Mouse (Mus musculus): ENCODE results near the gene Rnaseh2c. TPM values are rescaled to one million over a fixed set of nuclear protein-coding genes. Genes with fewer than 3 reads are reported as not detected.

The Rnaseh2c gene
- total RNA-seq, 2 experiments from 2014 or later, result 43.7 to 49.7 TPM

GRCm38 (mm10) chr19:5572331-5573125 lies 29.1 kb upstream of the Rnaseh2c start:
- intact Hi-C loops (cut with DNase I), result no loop called here
- no peak for DNase-seq (ENCODE audit: low spot score)

- intact Hi-C loops (cut with DNase I), result no loop called here
- DNase-seq (ENCODE audit: low spot score), result no peak
Measured at GRCm38 (mm10) chr19:5575336-5575735, 26.3 kb upstream of the Rnaseh2c start.

GRCm38 (mm10) chr19:5579971-5580370 lies 21.7 kb upstream of the Rnaseh2c start:
- intact Hi-C loops (cut with DNase I), result no loop called here
- no peak for DNase-seq (ENCODE audit: low spot score)

GRCm38 (mm10) chr19:5580776-5581175 lies 20.9 kb upstream of the Rnaseh2c start:
- DNase-seq (ENCODE audit: low spot score), result no peak
- intact Hi-C loops (cut with DNase I), result no loop called here

- DNase-seq (ENCODE audit: low spot score), result no peak
- intact Hi-C loops (cut with DNase I), result no loop called here
Measured at GRCm38 (mm10) chr19:5581995-5582394, 19.7 kb upstream of the Rnaseh2c start.

GRCm38 (mm10) chr19:5589159-5589558 lies 12.5 kb upstream of the Rnaseh2c start:
- intact Hi-C loops (cut with DNase I), result no loop called here
- DNase-seq (ENCODE audit: low spot score), result no peak

GRCm38 (mm10) chr19:5591888-5592287 lies 9.8 kb upstream of the Rnaseh2c start:
- no peak for DNase-seq (ENCODE audit: low spot score)
- intact Hi-C loops (cut with DNase I), result no loop called here

- no peak for DNase-seq (ENCODE audit: low spot score)
Measured at GRCm38 (mm10) chr19:5599224-5599623, 2.4 kb upstream of the Rnaseh2c start.

GRCm38 (mm10) chr19:5603664-5604063 lies 2.0 kb downstream of the Rnaseh2c start:
- intact Hi-C loops (cut with DNase I), result loop anchor here (5.0 kb wide), 1 partner anchor 34 kb away; the partner anchor contains the start of gene Rela
- DNase-seq (ENCODE audit: low spot score), result no peak

More at GRCm38 (mm10) chr19:5599224-5599623, 2.4 kb upstream of the Rnaseh2c start:
- intact Hi-C loops (cut with DNase I), result no loop called here

- intact Hi-C loops (cut with DNase I), result no loop called here
Measured at GRCm38 (mm10) chr19:5605126-5605525, 3.5 kb downstream of the Rnaseh2c start.

GRCm38 (mm10) chr19:5606196-5606595 lies 4.5 kb downstream of the Rnaseh2c start:
- intact Hi-C loops (cut with DNase I), result no loop called here
- DNase-seq (ENCODE audit: low spot score), result no peak

More at GRCm38 (mm10) chr19:5605126-5605525, 3.5 kb downstream of the Rnaseh2c start:
- no peak for DNase-seq (ENCODE audit: low spot score)

- intact Hi-C loops (cut with DNase I), result no loop called here
- no peak for DNase-seq (ENCODE audit: low spot score)
Measured at GRCm38 (mm10) chr19:5607705-5608410, 6.2 kb downstream of the Rnaseh2c start.

- intact Hi-C loops (cut with DNase I), result no loop called here
- DNase-seq (ENCODE audit: low spot score), result no peak
Measured at GRCm38 (mm10) chr19:5608707-5609106, 7.0 kb downstream of the Rnaseh2c start.

- intact Hi-C loops (cut with DNase I), result no loop called here
- DNase-seq (ENCODE audit: low spot score), result no peak
Measured at GRCm38 (mm10) chr19:5609171-5609546, 7.5 kb downstream of the Rnaseh2c start.

GRCm38 (mm10) chr19:5609547-5610404 lies 8.1 kb downstream of the Rnaseh2c start, which contains the start of gene Kat5:
TSS of gene Kat5 (minus strand) at chr19:5610237.
- DNase-seq (ENCODE audit: low spot score), result peak; percentile 88
- intact Hi-C loops (cut with DNase I), result loop anchor here (2.0 to 5.0 kb wide), 2 partner anchors 25 to 53 kb away; partner anchors contain the start of gene Sipa1

- intact Hi-C loops (cut with DNase I), result loop anchor here (2.0 to 5.0 kb wide), 2 partner anchors 23 to 50 kb away; partner anchors contain the start of gene Sipa1
Measured at GRCm38 (mm10) chr19:5611973-5612372, 10.3 kb downstream of the Rnaseh2c start.

GRCm38 (mm10) chr19:5612762-5613411 lies 11.2 kb downstream of the Rnaseh2c start:
- DNase-seq (ENCODE audit: low spot score), result no peak
- intact Hi-C loops (cut with DNase I), result loop anchor here (5.0 kb wide), 1 partner anchor 49 kb away; the partner anchor contains the start of gene Sipa1

More at GRCm38 (mm10) chr19:5611973-5612372, 10.3 kb downstream of the Rnaseh2c start:
- no peak for DNase-seq (ENCODE audit: low spot score)

GRCm38 (mm10) chr19:5614953-5615352 lies 13.3 kb downstream of the Rnaseh2c start:
- no peak for DNase-seq (ENCODE audit: low spot score)
- intact Hi-C loops (cut with DNase I), result loop anchor here (5.0 kb wide), 1 partner anchor 47 kb away; the partner anchor contains the start of gene Sipa1

GRCm38 (mm10) chr19:5620007-5620406 lies 18.3 kb downstream of the Rnaseh2c start:
- intact Hi-C loops (cut with DNase I), result no loop called here
- DNase-seq (ENCODE audit: low spot score), result no peak

All from heart, postnatal 25 days (tissue).